Mouse (Mus musculus): ENCODE results near the gene Thsd7b.

Thsd7b gene

DNA sequence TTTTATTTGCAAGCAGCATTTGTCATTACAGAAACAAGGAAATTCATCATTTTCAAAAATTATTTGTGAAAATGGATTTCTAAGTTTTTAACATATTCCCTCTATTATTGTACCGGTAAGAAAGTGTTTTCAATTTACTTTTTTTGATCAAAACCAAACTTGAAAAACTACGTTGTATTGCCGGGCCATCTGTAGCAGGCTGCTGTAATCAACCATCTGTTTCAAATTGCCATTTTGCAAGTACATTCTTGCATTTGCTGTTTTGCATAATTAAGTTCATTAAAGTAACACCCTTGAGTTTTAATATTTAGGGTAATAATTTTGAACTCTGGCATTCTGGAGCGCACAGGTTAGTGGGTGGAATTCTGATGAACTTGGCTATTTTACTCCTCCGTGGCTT, 246.6 kb downstream of the Thsd7b start:
- DNase-seq (ENCODE audit: low spot score): no peak

DNA sequence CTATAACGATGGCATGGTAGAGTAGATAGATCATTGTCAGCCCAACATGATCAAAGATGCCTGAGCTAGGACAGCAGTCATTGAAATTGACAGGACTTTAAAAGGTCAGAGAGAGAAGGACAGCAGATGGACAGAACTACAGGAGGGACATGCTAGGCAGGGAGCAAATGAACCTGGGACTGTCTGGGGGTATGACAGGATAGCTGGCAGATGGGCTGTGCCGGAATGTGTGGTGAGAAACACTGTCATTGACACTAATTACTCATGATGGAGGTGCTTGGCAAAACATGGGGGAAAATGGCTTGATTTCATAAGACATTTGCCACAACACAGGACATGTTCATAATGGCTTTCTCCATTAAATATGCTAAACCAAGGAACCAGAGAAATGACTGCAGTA, 253.9 kb downstream of the Thsd7b start:
- DNase-seq (ENCODE audit: low spot score): no peak

DNA sequence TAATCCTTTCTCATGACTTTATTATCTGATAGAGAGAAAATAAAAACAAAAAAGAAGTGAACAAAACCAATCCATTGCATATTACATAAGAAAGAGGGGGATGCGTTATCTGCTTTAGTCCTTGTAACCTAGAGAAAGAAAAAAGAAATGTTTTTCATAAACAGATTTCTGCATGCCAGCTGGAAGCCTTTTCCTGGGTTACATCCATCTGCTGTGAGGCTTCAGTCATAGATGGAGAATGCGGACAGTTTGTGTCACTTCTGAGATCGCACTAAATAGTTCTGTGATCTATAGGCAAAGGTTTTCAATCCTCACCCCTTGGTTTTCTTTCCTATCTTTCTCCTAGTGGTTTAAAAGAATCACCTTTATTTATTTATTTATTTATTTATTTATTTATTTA, 259.1 kb downstream of the Thsd7b start:
- DNase-seq (ENCODE audit: low spot score): no peak

DNA sequence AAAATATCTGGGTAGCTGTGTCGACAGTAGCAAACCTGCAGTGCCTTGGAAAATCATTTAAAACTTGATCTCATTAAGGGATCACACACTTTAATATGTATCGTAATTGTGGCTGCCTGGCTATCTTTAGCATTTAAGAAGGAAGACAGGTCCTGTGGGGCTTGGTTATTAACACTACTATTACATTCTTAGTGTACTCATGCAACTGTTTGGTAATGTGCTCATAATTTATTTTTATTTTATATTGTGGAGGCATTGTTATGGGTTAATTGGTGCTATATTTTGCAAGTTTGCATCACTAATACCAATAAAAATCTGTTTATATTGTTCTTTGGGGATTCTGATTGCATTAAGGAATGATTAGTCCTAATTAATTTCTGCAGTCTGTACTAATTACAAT, 265.4 kb downstream of the Thsd7b start:
- no peak for DNase-seq (ENCODE audit: low spot score)

DNA sequence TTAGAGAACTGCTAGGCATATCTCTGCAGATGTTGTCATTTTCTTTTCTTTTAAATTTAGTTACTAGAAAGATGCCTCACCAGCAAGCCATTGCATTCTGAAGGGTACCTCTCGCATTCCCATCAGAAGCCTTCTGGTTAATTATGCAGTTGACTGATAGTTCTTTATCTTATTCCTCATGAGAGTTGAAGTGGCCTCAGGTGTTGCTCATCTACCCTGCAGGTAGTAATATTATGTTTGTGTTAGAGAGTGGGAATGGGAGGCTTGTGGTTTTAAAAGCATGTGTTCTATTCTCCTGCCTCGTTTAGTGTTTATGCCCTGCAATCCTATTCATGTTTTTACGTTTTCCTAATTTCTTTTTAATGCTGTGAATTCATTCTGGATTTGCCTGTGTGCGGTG, 265.9 kb downstream of the Thsd7b start:
- DNase-seq (ENCODE audit: low spot score): no peak

DNA sequence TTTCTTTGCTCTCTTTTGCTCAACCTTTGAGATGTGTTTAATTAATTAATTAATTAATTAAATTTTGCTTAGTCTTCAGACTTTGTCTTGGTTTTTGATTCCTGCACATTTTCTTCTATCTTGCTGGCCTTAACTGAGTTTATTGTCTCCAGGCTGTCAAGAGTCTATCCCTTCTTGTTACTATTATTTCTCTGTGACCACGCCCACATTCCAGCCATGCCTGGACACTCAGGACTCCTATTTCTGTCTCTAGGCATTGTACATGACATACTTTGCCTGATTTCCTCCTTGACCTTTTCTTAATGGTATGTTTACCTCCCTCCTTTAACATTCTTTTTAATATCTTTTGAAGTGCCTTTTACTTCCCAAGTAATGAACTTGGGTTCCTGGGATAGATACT, 267.6 kb downstream of the Thsd7b start:
- DNase-seq (ENCODE audit: low spot score): no peak

DNA sequence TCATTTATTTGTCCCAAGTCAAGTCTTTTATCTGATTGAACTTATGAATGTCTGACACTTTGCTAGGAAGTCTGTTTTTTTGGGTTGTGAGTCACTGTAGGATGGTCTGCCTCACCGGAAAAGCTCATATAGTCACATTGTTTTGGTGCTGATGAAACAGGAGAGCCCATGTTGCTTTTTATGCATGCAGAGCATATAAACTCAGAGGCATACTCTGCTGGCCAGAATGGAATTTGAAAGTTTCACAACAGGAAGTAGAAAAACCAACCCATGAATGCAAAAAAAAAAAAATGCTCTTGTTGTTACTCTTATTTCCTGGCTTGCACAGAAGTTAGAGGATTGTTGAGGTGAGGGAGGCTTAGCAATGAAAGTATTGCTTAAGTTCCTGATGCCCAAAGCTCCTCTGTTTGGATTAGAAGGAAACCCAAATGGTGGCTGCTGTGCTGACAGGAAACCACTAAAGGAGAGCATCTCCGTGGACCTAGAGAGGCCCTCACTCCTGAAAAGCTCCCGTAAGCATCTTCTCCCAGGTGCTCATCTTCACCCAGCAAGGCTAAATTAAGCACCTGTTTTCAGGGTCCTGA, 269.6 kb downstream of the Thsd7b start:
- no peak for DNase-seq (ENCODE audit: low spot score)

DNA sequence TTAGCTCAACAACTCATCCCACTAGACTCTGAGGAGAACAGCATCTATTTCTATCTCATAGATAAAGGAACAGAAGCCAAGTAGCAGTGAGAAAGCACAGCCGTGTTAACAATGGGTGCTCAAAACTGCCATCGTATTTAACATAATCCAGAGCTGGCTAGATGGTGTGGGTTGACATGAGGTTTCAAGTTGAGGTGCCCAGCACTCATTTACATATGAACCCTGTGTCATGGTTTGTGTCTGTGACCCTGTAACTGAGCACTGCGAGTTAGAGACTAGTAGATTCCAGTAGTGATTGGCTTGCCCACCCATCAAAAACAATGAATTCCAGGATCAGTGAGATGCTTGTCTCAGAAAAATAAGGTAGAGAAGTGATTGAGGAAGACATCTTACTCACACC, 270.1 kb downstream of the Thsd7b start:
- no peak for DNase-seq (ENCODE audit: low spot score)

DNA sequence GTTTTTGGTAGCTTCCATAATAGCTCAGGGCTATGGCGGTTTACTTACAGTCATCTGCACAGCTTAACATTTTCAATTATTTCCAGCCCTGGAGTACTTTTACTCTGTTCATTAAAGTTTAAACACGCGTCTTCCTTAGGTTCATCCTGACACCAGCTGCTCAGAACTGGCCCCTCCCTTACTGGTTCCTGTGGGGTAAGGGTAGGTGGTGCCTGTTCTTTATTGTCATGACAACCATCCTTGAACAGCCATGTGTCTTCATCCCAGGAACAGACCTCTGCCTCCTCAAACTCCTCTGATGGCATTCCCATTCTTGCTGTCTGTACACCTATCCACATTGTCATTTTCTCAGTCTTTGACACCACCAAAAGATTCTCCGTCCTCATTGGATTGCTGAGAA, 285.0 kb downstream of the Thsd7b start:
- DNase-seq (ENCODE audit: low spot score): no peak

DNA sequence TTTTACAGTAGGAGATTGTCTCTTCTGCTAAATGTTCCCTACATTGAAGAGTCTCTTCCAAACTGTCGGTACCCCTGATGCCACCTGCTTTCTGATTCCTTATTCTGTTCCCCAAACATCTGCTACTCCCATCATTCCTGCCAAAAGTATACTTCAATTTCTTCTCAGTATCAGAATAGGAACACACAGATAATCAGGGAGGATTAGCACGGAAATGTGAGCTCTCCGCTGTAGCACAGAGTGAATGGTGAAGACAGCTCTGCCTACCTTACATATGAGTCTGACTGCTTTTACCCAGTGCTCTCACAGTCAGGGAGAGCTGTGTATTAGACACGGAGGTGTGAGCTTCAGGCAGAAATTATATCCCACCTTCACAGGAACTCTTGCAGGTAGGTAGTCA, 286.0 kb downstream of the Thsd7b start:
- no peak for DNase-seq (ENCODE audit: low spot score)

DNA sequence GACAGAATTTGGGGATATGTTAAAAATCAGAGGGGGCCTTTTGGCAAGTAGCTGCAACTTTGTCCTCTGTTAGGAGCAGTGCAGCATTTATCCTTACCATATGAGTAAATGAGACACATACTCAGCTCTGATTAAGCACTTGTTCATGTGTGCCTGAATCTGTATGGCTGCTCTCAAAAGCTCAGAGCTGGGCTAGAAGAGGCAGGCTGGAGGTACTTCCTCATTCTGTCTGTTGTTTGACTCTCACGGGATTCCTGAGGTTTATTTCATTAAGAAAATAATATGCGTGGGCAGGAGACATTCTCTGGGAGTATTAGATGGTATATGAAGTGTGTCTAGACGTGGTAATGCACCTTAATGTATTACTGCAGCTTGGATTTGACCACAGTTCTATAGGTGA, 286.7 kb downstream of the Thsd7b start:
- DNase-seq (ENCODE audit: low spot score): no peak

DNA sequence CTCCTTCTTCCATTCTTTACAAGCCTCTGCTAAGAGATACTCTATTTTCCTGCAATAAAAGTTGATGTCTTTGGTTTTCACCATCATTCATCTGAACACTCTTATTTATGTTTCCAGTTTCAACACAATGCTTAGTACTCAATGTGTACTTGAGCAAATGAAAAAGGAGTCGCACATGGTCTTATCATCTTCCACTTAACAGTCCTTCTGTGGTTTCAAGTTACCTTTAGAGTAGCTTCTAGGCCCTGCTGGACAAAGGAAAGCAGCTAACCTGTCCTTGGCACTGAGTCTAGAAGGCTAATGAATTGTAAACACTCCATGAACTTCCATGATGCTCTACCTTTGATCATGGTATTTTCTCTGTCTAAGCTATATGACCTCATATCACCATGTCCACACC, 289.6 kb downstream of the Thsd7b start:
- DNase-seq (ENCODE audit: low spot score): no peak

DNA sequence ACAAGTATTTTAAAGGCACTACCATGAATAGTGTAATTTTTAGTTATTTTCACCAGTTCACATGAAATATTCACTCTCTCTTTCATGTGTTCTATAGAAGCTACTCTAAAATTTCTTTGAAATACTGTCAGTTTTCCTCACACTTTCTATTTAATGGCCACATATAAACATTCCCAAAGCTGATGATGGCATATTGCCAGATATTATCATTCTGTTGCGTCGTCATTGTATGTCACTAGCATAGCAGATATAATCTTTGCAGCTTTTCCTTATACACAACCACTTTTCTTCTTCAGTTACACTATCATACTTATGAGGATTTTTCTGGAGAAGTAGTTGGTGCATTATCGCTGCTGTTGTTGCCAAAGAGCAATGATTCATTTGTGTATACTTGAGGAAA, 297.4 kb downstream of the Thsd7b start:
- no peak for DNase-seq (ENCODE audit: low spot score)

DNA sequence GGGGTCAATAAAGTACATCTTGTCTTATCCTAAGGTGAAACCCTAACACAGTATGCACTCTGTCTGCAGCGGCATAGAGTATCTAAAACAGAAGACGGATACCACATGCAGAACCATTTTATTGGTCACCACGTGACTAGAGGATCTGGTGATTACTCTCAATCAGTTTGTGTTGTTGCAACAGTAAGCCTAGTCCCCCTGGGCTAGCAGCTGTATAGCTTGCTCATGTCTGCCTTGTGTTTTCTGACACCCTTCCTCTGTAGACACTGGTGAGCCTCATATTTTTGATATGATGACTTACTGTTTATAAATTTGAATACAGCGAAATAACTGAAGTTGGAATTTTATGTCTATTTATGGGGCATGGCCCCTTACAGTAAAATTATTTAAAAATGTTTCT, 306.9 kb downstream of the Thsd7b start:
- no peak for DNase-seq (ENCODE audit: low spot score)

DNA sequence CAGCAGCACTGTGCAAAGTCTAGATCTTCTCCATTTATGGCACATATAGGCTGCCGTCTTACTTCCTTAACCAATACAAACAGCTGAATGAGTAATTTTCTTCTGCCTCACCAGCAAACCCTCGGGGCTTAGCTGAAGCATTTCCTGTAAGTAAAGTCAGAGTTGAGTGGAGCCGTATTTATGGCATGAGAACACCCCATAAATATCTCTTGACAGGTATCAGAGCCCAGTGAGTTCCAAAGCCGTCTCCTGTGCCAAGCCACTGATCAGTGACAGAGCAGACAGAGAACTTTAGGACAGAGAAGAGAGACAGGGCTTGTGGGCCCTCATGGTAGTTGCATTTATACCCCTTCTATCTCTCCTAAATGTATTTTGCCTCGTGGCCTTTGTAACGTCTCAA, 313.5 kb downstream of the Thsd7b start:
- no peak for DNase-seq (ENCODE audit: low spot score)

DNA sequence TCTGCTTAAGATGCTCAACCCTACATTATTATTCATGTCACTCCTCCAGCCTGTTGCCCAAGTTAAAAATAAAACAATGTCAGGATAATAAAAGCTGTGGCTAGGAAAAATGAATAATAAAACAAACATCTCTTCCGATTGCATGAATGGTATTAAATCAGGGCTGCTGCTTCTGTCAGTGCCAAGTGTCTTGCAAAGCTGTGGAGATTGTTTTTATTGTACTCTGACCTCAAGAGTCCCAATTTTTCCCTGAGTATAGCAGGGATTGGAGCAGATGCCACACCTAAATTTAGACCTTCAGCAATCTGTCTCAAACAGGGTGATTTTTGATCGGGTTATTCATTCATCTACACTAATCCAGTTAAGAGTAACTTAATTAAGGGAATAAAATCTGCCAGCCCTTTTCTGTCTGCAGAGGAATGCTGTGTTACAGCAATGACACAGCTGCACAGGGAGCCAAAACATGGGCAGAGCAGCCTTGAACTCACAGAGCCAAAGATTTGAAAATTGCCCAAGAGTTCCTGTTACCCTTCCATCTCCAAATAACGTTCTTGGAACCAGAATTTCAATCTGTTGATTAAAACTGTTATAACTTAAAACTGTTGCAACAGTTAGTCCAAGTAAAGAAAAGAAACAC, 316.4 kb downstream of the Thsd7b start:
- DNase-seq (ENCODE audit: low spot score): no peak

DNA sequence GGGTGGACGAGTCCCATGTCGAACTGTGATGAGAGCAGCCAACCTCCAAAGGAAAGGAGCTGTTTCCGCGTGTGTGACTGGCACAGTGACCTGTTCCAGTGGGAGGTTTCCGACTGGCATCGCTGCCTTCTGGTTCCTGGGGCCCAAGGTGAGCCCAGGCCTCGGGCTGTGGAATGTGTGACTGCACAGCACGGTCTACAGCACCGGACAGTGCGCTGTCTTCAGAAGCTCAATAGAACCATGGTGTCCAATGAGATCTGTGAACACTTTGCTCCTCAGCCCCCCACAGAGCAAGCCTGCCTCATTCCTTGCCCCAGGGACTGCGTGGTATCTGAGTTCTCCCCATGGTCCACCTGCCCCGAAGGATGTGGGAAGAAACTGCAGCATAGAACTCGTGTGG, 322.3 kb downstream of the Thsd7b start:
- DNase-seq (ENCODE audit: low spot score): no peak

DNA sequence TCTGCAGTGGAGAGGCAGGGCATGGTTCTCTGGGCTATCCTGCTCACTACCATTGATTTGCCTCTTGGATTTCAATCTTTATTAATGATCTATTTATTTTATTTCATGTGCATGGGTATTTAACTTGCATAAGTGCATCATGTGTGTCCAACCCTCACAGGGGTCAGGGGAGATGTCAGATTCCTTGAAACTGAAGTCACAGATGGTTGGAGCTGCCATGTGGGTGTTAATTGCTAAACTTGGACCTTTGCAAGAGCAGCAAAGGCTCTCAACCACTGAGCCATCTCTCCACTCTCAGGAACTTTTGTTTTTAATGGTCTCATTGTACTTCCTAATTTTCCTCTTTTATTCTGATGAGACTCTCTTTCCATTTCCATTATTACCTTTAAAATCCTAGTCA, 327.8 kb downstream of the Thsd7b start:
- no peak for DNase-seq (ENCODE audit: low spot score)

DNA sequence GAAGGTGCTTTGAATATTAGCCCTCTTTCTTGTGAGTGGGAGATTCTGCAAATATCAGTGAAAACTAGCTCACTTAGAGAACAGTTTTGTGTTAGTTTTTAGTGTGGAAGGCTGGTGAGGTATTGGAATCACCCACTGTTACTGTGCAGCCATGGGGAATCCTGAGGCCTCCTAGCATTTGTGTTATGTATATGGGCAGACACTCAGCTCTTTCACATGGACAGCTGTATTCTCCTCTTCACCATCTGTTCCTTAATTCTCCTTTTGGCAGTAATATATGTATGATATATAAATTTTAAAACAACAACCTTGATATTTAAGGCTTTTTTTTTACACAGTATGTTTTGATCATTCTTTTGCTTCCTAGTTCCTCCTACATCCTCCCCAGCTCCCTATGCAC, 329.2 kb downstream of the Thsd7b start:
- DNase-seq (ENCODE audit: low spot score): no peak

DNA sequence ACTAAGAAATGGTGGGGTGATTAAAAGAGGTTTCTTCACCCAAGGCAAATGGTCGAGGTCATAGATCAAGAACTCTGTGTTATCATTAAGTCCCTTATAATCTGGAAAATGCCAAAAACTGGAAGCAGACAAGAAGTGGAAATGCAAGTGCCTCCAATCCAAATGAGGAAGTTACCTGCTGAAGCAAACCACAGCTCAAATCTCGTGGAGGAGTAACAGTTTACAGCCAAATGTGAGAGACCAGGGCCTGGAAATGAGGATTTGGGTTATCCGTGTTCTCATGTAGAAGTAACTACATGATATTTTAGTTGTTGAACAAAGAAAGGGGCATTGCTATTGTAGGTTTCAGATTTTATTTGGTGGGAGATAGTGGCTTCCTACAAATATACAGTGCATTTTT, 335.3 kb downstream of the Thsd7b start:
- DNase-seq (ENCODE audit: low spot score): no peak

DNA sequence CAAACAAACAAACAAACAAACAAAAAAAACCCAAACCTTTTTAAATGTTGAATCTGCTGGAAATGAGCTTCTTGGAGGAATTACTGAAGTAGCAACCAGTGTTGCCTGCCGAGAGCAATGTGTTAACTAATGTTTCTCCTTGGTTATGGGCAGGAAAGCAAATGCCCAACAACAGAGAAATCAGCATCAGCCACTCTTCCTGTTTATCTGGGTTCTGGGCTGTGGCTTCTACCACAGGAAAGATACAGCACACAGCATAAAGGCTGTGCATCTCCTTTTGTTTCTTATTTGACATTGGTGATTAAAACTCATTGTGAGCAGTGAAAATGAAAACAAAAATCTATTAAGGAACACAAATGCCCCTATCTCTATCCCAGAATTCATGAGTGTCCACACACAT, 343.0 kb downstream of the Thsd7b start:
- DNase-seq (ENCODE audit: low spot score): no peak

DNA sequence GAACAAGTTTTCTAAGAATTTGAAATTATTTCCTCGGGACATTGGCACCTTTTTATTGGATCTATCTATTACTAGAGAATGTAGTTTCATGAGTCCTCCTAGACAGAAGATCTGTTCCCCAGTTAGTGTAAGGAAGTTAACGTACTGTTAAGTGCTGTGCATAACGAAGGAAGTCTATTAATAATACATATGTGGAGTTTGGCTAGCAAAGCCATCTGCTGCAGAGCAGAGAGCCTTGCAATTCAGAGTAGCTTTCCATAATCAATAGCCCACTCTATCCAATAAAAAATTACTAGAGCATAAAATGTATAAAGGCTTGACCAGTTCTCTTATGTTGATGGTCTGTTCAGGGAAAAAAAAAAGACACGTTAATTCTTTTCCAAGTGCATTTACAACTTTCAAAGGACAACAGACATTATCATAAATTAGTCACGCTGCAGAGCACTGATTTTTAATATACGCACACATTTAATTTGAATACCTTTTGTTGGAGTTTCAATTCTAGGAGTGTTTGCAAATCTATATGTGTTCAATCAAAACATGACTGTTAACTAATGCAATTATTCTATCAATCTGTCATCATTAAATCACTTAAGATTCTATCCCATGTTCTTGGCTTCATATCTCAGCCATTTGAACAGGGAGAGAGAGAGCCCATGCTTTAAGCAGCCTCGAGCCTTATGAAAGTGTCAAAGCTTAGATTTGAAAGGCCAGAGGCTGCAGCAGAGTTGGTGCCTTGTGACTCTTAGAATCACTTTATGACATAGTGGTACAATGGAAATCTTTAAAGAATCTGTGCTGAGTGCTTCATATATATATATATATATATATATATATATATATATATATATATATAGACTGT, 346.6 kb downstream of the Thsd7b start:
- DNase-seq (ENCODE audit: low spot score): no peak

DNA sequence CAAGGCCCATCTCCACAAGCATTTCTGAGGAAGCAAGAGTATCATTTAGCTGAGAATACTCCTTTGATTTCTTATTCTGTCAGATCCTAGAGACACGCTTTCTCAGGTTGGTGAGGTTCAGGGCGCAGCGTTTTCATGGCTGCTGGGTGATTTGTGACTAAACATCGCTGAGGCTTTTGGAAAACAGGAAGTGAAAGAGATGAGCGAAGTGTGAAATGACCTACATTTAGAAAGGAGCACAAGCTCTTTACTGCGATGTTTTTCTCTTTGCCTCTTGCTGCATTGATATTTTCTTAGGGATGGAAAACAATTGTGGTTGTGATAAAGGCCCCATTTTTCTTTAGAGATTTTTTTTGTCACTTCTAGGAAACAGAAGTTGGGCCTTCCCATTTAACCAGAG, 351.4 kb downstream of the Thsd7b start:
- no peak for DNase-seq (ENCODE audit: low spot score)

DNA sequence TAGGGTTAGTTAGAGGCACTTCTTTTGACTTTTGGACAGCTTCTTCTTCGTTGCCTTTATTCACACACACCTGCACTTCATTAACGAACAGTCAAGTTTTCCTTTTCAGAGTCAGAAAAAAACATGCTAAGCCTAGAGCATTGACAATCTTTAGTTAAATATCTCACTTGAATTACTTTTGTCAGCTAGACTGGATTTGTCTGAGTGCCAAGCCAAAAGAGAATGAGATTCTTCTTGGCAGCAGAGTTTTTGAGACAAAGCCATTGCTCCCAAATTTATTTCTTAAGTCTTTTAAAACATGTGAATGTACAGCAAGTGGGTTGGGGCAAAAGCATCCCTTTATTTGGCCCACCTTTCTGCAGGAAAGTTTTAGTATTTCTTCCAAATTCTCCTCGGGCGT, 362.0 kb downstream of the Thsd7b start:
- DNase-seq (ENCODE audit: low spot score): no peak

Measured in testis, postnatal 14 days (tissue).